Mouse (Mus musculus): ENCODE results near the gene Olfr1252. TPM values are rescaled to one million over a fixed set of nuclear protein-coding genes. Genes with fewer than 3 reads are reported as not detected.

The Olfr1252 gene
- polyA plus RNA-seq (2012; rRNA removed) = not detected in 2 replicates

GRCm38 (mm10) chr2:89724912-89725311 is at the start of gene Olfr1252:
Gene Olfr1252, minus strand, starts transcription at chr2:89725012.
- H3K36me3 ChIP-seq (ENCODE audit: control insufficient read depth, insufficient read depth, low read length) = no peaks in the 10 kb centered on the region
- H3K27ac ChIP-seq (ENCODE audit: insufficient read depth, low read depth, low read length) = no peak within 1 kb of the TSS
- TF ChIP-seq CTCF (IDR thresholded peaks at IDR 0.05; ENCODE audit: extremely low read depth, insufficient read length, insufficient replicate concordance, low read depth, low read length) = no peak
- H3K27me3 ChIP-seq (ENCODE audit: control insufficient read depth, insufficient read depth, low read length) = no peaks in the 10 kb centered on the region
- 13% methylated on average over 1 of the region's 1 CpGs for WGBS
- no peak within 1 kb of the TSS for H3K4me3 ChIP-seq (ENCODE audit: low read depth, low read length)
- no peaks in the 10 kb centered on the region for H3K4me1 ChIP-seq (ENCODE audit: control insufficient read depth, insufficient read depth, insufficient read length, low read length)

GRCm38 (mm10) chr2:89756990-89757389 is 32.2 kb upstream of the Olfr1252 start, which contains the start of gene Olfr1253:
Gene Olfr1253, minus strand, starts transcription at chr2:89757090.
- no peak within 1 kb of the TSS for H3K4me3 ChIP-seq (ENCODE audit: low read depth, low read length)
- no peak within 1 kb of the TSS for H3K27ac ChIP-seq (ENCODE audit: insufficient read depth, low read depth, low read length)
- no peak for TF ChIP-seq CTCF (IDR thresholded peaks at IDR 0.05; ENCODE audit: extremely low read depth, insufficient read length, insufficient replicate concordance, low read depth, low read length)
- no peak for TF ChIP-seq POLR2A (IDR thresholded peaks at IDR 0.05; ENCODE audit: low read depth, low read length)
- H3K27me3 ChIP-seq (ENCODE audit: control insufficient read depth, insufficient read depth, low read length) = no peaks in the 10 kb centered on the region
- H3K4me1 ChIP-seq (ENCODE audit: control insufficient read depth, insufficient read depth, insufficient read length, low read length) = no peaks in the 10 kb centered on the region
- 92% methylated on average over 1 of the region's 1 CpGs for WGBS
- H3K36me3 ChIP-seq (ENCODE audit: control insufficient read depth, insufficient read depth, low read length) = no peaks in the 10 kb centered on the region

GRCm38 (mm10) chr2:89691980-89692379 is 32.8 kb downstream of the Olfr1252 start:
- WGBS = 78% methylated on average over 6 of the region's 6 CpGs
- TF ChIP-seq POLR2A (IDR thresholded peaks at IDR 0.05; ENCODE audit: low read depth, low read length) (no peak), CTCF (IDR thresholded peaks at IDR 0.05; ENCODE audit: extremely low read depth, insufficient read length, insufficient replicate concordance, low read depth, low read length) (no peak)
- no peak overlapping the region for H3K27ac ChIP-seq (ENCODE audit: insufficient read depth, low read depth, low read length)
- H3K4me3 ChIP-seq (ENCODE audit: low read depth, low read length) = no peak overlapping the region
- no peaks in the 10 kb centered on the region for H3K27me3 ChIP-seq (ENCODE audit: control insufficient read depth, insufficient read depth, low read length)
- H3K4me1 ChIP-seq (ENCODE audit: control insufficient read depth, insufficient read depth, insufficient read length, low read length) = no peaks in the 10 kb centered on the region
- no peaks in the 10 kb centered on the region for H3K36me3 ChIP-seq (ENCODE audit: control insufficient read depth, insufficient read depth, low read length)

DNA sequence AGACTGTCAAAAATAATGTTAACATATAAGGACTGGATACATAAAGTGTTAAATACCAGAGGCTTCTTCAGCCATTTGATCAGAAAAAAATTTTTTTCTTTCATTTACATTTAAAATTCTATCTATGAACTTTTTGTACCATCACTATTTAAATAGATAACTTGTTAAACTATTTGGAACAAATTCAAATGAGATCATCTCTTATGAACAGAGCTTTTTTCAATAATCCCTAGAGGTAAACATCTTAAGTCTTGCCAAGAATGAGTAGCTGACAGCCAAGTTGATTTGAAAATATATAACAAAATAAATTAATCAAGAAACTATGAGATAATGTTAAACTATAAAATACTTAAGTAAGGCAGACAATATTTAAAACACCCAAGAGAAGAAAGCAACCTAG is 53.0 kb downstream of the Olfr1252 start, which contains the start of gene Olfr1251:
TSS of gene Olfr1251 (minus strand) at position 101 of the 400 bp plus-strand sequence.
- Histone ChIP-seq H3K4me1 (ENCODE audit: control insufficient read depth, insufficient read depth, insufficient read length, low read length) (no peaks in the 10 kb centered on the region), H3K36me3 (ENCODE audit: control insufficient read depth, insufficient read depth, low read length) (no peaks in the 10 kb centered on the region), H3K4me3 (ENCODE audit: low read depth, low read length) (no peak within 1 kb of the TSS), H3K27me3 (ENCODE audit: control insufficient read depth, insufficient read depth, low read length) (no peaks in the 10 kb centered on the region), H3K27ac (ENCODE audit: insufficient read depth, low read depth, low read length) (no peak within 1 kb of the TSS)
- no peak for TF ChIP-seq POLR2A (IDR thresholded peaks at IDR 0.05; ENCODE audit: low read depth, low read length)
- TF ChIP-seq CTCF (IDR thresholded peaks at IDR 0.05; ENCODE audit: extremely low read depth, insufficient read length, insufficient replicate concordance, low read depth, low read length) = no peak

Other genes starting within 250 kb of the Olfr1252 start
- gene Olfr1241, start 237.9 kb downstream of the Olfr1252 start, polyA plus RNA-seq (2012; rRNA removed) = not detected in 2 replicates
- gene Olfr1242, start 226.7 kb downstream of the Olfr1252 start, polyA plus RNA-seq (2012; rRNA removed) = not detected in 2 replicates
- not detected in 2 replicates for gene Olfr1243, start 193.5 kb downstream of the Olfr1252 start, polyA plus RNA-seq (2012; rRNA removed)
- gene Olfr1245, start 146.6 kb downstream of the Olfr1252 start, polyA plus RNA-seq (2012; rRNA removed) = not detected in 2 replicates
- gene Olfr1246, start 131.9 kb downstream of the Olfr1252 start, polyA plus RNA-seq (2012; rRNA removed) = not detected in 2 replicates
- not detected in 2 replicates for gene Olfr1247, start 110.9 kb downstream of the Olfr1252 start, polyA plus RNA-seq (2012; rRNA removed)
- gene Olfr1248, start 106.8 kb downstream of the Olfr1252 start, polyA plus RNA-seq (2012; rRNA removed) = not detected in 2 replicates
- gene Olfr1249, start 90.0 kb downstream of the Olfr1252 start, polyA plus RNA-seq (2012; rRNA removed) = not detected in 2 replicates
- not detected in 2 replicates for gene Olfr1250, start 63.5 kb downstream of the Olfr1252 start, polyA plus RNA-seq (2012; rRNA removed)
- gene Olfr1251, start 53.1 kb downstream of the Olfr1252 start, polyA plus RNA-seq (2012; rRNA removed) = not detected in 2 replicates
- not detected in 2 replicates for gene Olfr1253, start 32.1 kb upstream of the Olfr1252 start, polyA plus RNA-seq (2012; rRNA removed)
- gene Olfr1254, start 68.6 kb upstream of the Olfr1252 start, polyA plus RNA-seq (2012; rRNA removed) = not detected in 2 replicates
- not detected in 2 replicates for gene Olfr1255, start 87.0 kb upstream of the Olfr1252 start, polyA plus RNA-seq (2012; rRNA removed)
- gene Olfr1256, start 116.5 kb upstream of the Olfr1252 start, polyA plus RNA-seq (2012; rRNA removed) = not detected in 2 replicates
- not detected in 2 replicates for gene Olfr48, start 123.2 kb upstream of the Olfr1252 start, polyA plus RNA-seq (2012; rRNA removed)
- not detected in 2 replicates for gene Olfr1257, start 153.4 kb upstream of the Olfr1252 start, polyA plus RNA-seq (2012; rRNA removed)
- not detected in 2 replicates for gene Olfr1258, start 202.3 kb upstream of the Olfr1252 start, polyA plus RNA-seq (2012; rRNA removed)
- 0.18 TPM in 1 of 2 replicates, not detected in the other for gene Olfr1259, start 223.7 kb upstream of the Olfr1252 start, polyA plus RNA-seq (2012; rRNA removed)
- gene Olfr1260, start 249.3 kb upstream of the Olfr1252 start, polyA plus RNA-seq (2012; rRNA removed) = not detected in 2 replicates

All from small intestine, adult 2 months (tissue).